ENCODE assay signal across 8 mouse cellular contexts in the genomic region with DNA sequence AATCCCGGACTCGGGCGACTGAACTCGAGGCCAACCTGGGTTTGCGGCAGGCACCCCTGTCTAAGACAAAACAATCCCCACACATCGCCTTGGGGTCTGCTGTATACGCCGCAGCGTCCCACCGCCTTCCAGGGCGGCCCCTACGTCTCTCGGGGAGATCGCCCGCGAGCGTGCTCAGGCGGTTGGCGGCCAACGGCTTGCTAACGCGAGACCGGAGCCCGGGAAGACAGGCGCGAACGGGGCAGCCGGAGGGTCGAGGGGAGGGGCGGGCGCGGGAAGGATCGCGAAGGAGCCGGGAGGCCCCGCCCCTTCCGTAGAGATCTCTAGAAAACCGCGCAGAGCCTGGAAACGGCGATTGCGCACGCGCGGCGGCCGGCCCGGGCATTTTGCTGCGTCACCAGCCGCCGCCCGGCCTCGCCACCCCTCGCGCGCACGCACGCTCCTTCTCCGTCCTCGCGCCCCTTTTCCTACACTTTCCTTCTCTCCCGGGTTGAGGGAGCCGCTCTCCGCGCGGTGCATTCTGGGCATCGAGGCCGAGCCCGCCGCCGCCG. TPM values are rescaled to one million over a fixed set of nuclear protein-coding genes. Genes with fewer than 3 reads are reported as not detected.
DNase-seq lines count a peak whose midpoint lies in the region; ATAC-seq and TF ChIP-seq lines count a peak whose summit lies in the region.

A gene (plus strand): TSS at position 354 of the 551 bp plus-strand sequence.

- under 1% methylated on average over 62 of the region's 72 CpGs for WGBS in forebrain, embryonic 12.5 days
- WGBS in heart, postnatal 0 days = under 1% methylated on average over 54 of the region's 72 CpGs
- under 1% methylated on average over 56 of the region's 72 CpGs for WGBS in liver, embryonic 16.5 days (ENCODE audit: insufficient replicate concordance)
- under 1% methylated on average over 72 of the region's 72 CpGs for WGBS in neural tube, embryonic 13.5 days

- no peaks in the 10 kb centered on the region for H3K9me3 ChIP-seq in CH12.LX (replicated peaks; ENCODE audit: low read length)
- H3K9me3 ChIP-seq in forebrain, embryonic 12.5 days = no peaks in the 10 kb centered on the region
- H3K9me3 ChIP-seq in heart, postnatal 0 days (replicated peaks; ENCODE audit: control insufficient read depth, low read length) = no peaks in the 10 kb centered on the region
- H3K9me3 ChIP-seq in liver, embryonic 16.5 days (replicated peaks; ENCODE audit: control insufficient read depth, low read length) = no peaks in the 10 kb centered on the region
- no peaks in the 10 kb centered on the region for H3K9me3 ChIP-seq in neural tube, embryonic 13.5 days

- peak within 1 kb of the TSS; percentile 91 for H3K27ac ChIP-seq in CH12.LX (ENCODE audit: insufficient read depth, low read depth)
- H3K27ac ChIP-seq in forebrain, embryonic 12.5 days = peak within 1 kb of the TSS; percentile 98
- H3K27ac ChIP-seq in heart, postnatal 0 days (ENCODE audit: low read depth) = peak within 1 kb of the TSS; percentile 98
- peak within 1 kb of the TSS; percentile 97 for H3K27ac ChIP-seq in liver, embryonic 16.5 days (ENCODE audit: low read length)
- H3K27ac ChIP-seq in neural tube, embryonic 13.5 days (replicated peaks) = peak within 1 kb of the TSS; percentile 99
- peak within 1 kb of the TSS; percentile 99 for H3K27ac ChIP-seq in testis, adult 2 months (ENCODE audit: control insufficient read depth, insufficient read depth, low read depth, low read length)

- peak within 1 kb of the TSS; percentile 99 for H3K9ac ChIP-seq in CH12.LX (ENCODE audit: insufficient read depth, low read depth)
- peak within 1 kb of the TSS; percentile 90 for H3K9ac ChIP-seq in forebrain, embryonic 12.5 days
- H3K9ac ChIP-seq in heart, postnatal 0 days (replicated peaks; ENCODE audit: low read depth, low read length) = peak within 1 kb of the TSS; percentile 94
- H3K9ac ChIP-seq in liver, embryonic 16.5 days (ENCODE audit: low read depth, low read length) = peak within 1 kb of the TSS; percentile 91
- peak within 1 kb of the TSS; percentile 95 for H3K9ac ChIP-seq in neural tube, embryonic 13.5 days

- TF ChIP-seq POLR2A in CH12.LX (IDR thresholded peaks at IDR 0.05; ENCODE audit: low read depth, low read length) = peak; percentile 96
- TF ChIP-seq POLR2A in testis, adult 2 months (IDR thresholded peaks at IDR 0.05; ENCODE audit: control insufficient read depth, low read depth, low read length) = peak; percentile 91

- H3K36me3 ChIP-seq in CH12.LX (replicated peaks in 1 of 2; ENCODE audit: control insufficient read depth in 1 of 2, insufficient read depth in 1 of 2, low read length in 1 of 2) = peaks cover 3 to 22% of the 10 kb centered on the region in 2 experiments
- peaks cover 11% of the 10 kb centered on the region for H3K36me3 ChIP-seq in forebrain, embryonic 12.5 days (replicated peaks)
- no peaks in the 10 kb centered on the region for H3K36me3 ChIP-seq in heart, postnatal 0 days (replicated peaks; ENCODE audit: control insufficient read depth, insufficient read depth, low read length)
- peaks cover 1% of the 10 kb centered on the region; the same call in 1 of the 2 replicates for H3K36me3 ChIP-seq in liver, embryonic 16.5 days (ENCODE audit: control insufficient read depth, insufficient read depth)
- H3K36me3 ChIP-seq in neural tube, embryonic 13.5 days = peaks cover 2% of the 10 kb centered on the region
- peaks cover 4% of the 10 kb centered on the region for H3K36me3 ChIP-seq in testis, adult 2 months (ENCODE audit: control insufficient read depth, insufficient read depth, low read length)

- in situ Hi-C loops in CH12.LX (cut with MboI; ENCODE audit: low pct_ligation_motif_present, low pct_unique_long_range_greater_than_20kb, low sequenced_read_pairs) = no loop called here

- peak within 1 kb of the TSS; percentile 88 to 97 (median 90) for H3K4me3 ChIP-seq in CH12.LX (replicated peaks in 1 of 3; ENCODE audit: low read depth in 2 of 3, low read length in 2 of 3, poor library complexity in 1 of 3)
- H3K4me3 ChIP-seq in forebrain, embryonic 12.5 days (replicated peaks) = peak within 1 kb of the TSS; percentile 91
- peak within 1 kb of the TSS; percentile 96 for H3K4me3 ChIP-seq in heart, postnatal 0 days (ENCODE audit: low read depth, low read length)
- H3K4me3 ChIP-seq in liver, embryonic 16.5 days (ENCODE audit: low read depth, low read length) = peak within 1 kb of the TSS; percentile 93
- peak within 1 kb of the TSS; percentile 96 for H3K4me3 ChIP-seq in neural tube, embryonic 13.5 days
- H3K4me3 ChIP-seq in testis, adult 2 months (ENCODE audit: control insufficient read depth, low read depth, low read length) = peak within 1 kb of the TSS; percentile 100

- peaks cover 3 to 31% of the 10 kb centered on the region in 2 experiments; a peak in 2 of 4 replicates for H3K4me1 ChIP-seq in CH12.LX (ENCODE audit: control insufficient read depth in 1 of 2, insufficient read depth in 2 of 2)
- H3K4me1 ChIP-seq in forebrain, embryonic 12.5 days = peaks cover 27% of the 10 kb centered on the region
- H3K4me1 ChIP-seq in heart, postnatal 0 days (ENCODE audit: control insufficient read depth, insufficient read depth) = peaks cover 9% of the 10 kb centered on the region
- peaks cover 28% of the 10 kb centered on the region for H3K4me1 ChIP-seq in liver, embryonic 16.5 days (ENCODE audit: control insufficient read depth, low read depth, low read length)
- peaks cover 34% of the 10 kb centered on the region for H3K4me1 ChIP-seq in neural tube, embryonic 13.5 days (replicated peaks)
- peaks cover 3% of the 10 kb centered on the region for H3K4me1 ChIP-seq in testis, adult 2 months (ENCODE audit: control insufficient read depth, insufficient read depth, low read length)

- peak; percentile 95 for DNase-seq in CH12.LX (ENCODE audit: extremely low read depth)
- DNase-seq in c-Kit-positive CD71-positive TER-119-negative erythroid progenitor cells, embryonic 14.5 days (ENCODE audit: low read depth) = peak; percentile 87
- peak; percentile 98 for DNase-seq in heart, postnatal 0 days (ENCODE audit: low spot score)
- peak; percentile 99 to 100 for DNase-seq in kidney, postnatal 4 days

- no peaks in the 10 kb centered on the region for H3K27me3 ChIP-seq in CH12.LX (replicated peaks)
- no peaks in the 10 kb centered on the region for H3K27me3 ChIP-seq in forebrain, embryonic 12.5 days
- no peaks in the 10 kb centered on the region for H3K27me3 ChIP-seq in heart, postnatal 0 days (ENCODE audit: control insufficient read depth, insufficient read depth, low read length)
- H3K27me3 ChIP-seq in liver, embryonic 16.5 days (ENCODE audit: control insufficient read depth, insufficient read depth, low read depth, low read length) = no peaks in the 10 kb centered on the region
- no peaks in the 10 kb centered on the region for H3K27me3 ChIP-seq in neural tube, embryonic 13.5 days
- no peaks in the 10 kb centered on the region for H3K27me3 ChIP-seq in testis, adult 2 months (ENCODE audit: control insufficient read depth, insufficient read depth, low read length)

- TF ChIP-seq CTCF in CH12.LX (conservative IDR thresholded peaks at IDR 0.05 in 1 of 2, IDR thresholded peaks at IDR 0.05 in 1 of 2; ENCODE audit: low read depth in 2 of 2, low read length in 2 of 2) = no peak
- no peak for TF ChIP-seq CTCF in heart, postnatal 0 days (IDR thresholded peaks at IDR 0.05; ENCODE audit: low read depth)
- no peak for TF ChIP-seq CTCF in testis, adult 2 months (IDR thresholded peaks at IDR 0.05; ENCODE audit: control insufficient read depth, insufficient read depth, insufficient replicate concordance, low read depth, low read length)

- H3K79me2 ChIP-seq in CH12.LX (replicated peaks; ENCODE audit: control insufficient read depth, extremely low read depth, insufficient read depth, poor library complexity, severe bottlenecking) = peaks cover 46% of the 10 kb centered on the region

- TF ChIP-seq RAD21 in CH12.LX (IDR thresholded peaks at IDR 0.05; ENCODE audit: low read depth, low read length) = no peak

- peak within 1 kb of the TSS; percentile 82 for H3K4me2 ChIP-seq in CH12.LX (ENCODE audit: insufficient read depth, low read depth, poor library complexity, severe bottlenecking)
- H3K4me2 ChIP-seq in forebrain, embryonic 12.5 days = peak within 1 kb of the TSS; percentile 76
- peak within 1 kb of the TSS; percentile 83 for H3K4me2 ChIP-seq in heart, postnatal 0 days (ENCODE audit: low read depth, low read length)
- peak within 1 kb of the TSS; percentile 99 for H3K4me2 ChIP-seq in liver, embryonic 16.5 days (ENCODE audit: low read depth, low read length)
- peak within 1 kb of the TSS; percentile 91 for H3K4me2 ChIP-seq in neural tube, embryonic 13.5 days

- ATAC-seq in forebrain, embryonic 12.5 days (ENCODE audit: low FRiP score) = peak; percentile 94
- ATAC-seq in heart, postnatal 0 days (ENCODE audit: insufficient read depth, low read depth) = peak; percentile 94
- peak; percentile 88 for ATAC-seq in liver, embryonic 16.5 days (ENCODE audit: low read depth)
- ATAC-seq in neural tube, embryonic 13.5 days (ENCODE audit: low read depth) = peak; percentile 94

- TF ChIP-seq EP300 in CH12.LX (IDR thresholded peaks at IDR 0.05; ENCODE audit: low read length) = no peak
- TF ChIP-seq EP300 in heart, postnatal 0 days (IDR thresholded peaks at IDR 0.05; ENCODE audit: low read depth) = no peak; the same call in 1 of the 2 replicates

- dilution Hi-C loops in CH12.LX (cut with MboI; ENCODE audit: extremely low pct_ligation_motif_present, extremely low pct_unique_long_range_greater_than_20kb, low sequenced_read_pairs) = no loop called here

TF ChIP-seq in CH12.LX, 34 proteins besides CTCF, POLR2A, EP300 and RAD21 (continues in another document):
- TF ChIP-seq UBTF (IDR thresholded peaks at IDR 0.05; ENCODE audit: low read depth, low read length) (no peak), PAX5 (IDR thresholded peaks at IDR 0.05; ENCODE audit: low read length) (no peak), POLR2AphosphoS2 (IDR thresholded peaks at IDR 0.05; ENCODE audit: low read depth, low read length) (no peak), ZKSCAN1 (IDR thresholded peaks at IDR 0.05; ENCODE audit: borderline replicate concordance, low read depth, low read length) (no peak), KAT2A (IDR thresholded peaks at IDR 0.05; ENCODE audit: insufficient replicate concordance, low read length) (no peak; the same call in 1 of the 2 replicates), CHD2 (IDR thresholded peaks at IDR 0.05; ENCODE audit: low read length) (peak; percentile 97), ELF1 (IDR thresholded peaks at IDR 0.05; ENCODE audit: low read depth, low read length) (peak; percentile 75)

RNA-seq across cellular contexts. Expression of the gene that starts here (rescaled TPM):
- total RNA-seq in CH12.LX (2012; rRNA removed) (124 and 176 TPM in 2 replicates), CH12.LX (2014; rRNA removed) (196 and 210 TPM in 2 replicates)
- 247 and 274 TPM in 2 replicates for polyA plus RNA-seq in CH12.LX (2012; ENCODE audit: insufficient read length, low read depth)
- 611 and 642 TPM in 2 replicates for polyA plus RNA-seq in forebrain, embryonic 12.5 days (2016; fragmentation: Nextera tagmentation; extraction: Ambion mirVana)
- total RNA-seq in heart, postnatal 0 days (2014; rRNA removed; ENCODE audit: low replicate concordance) = 48.4 and 59.2 TPM in 2 replicates
- polyA plus RNA-seq in heart, postnatal 0 days (2015; fragmentation: Nextera tagmentation; extraction: Ambion mirVana) = 209 and 211 TPM in 2 replicates
- 171 and 201 TPM in 2 replicates for polyA plus RNA-seq in liver, embryonic 16.5 days (2015; fragmentation: Nextera tagmentation; extraction: Ambion mirVana)
- polyA plus RNA-seq in neural tube, embryonic 13.5 days (2015; fragmentation: Nextera tagmentation; extraction: Ambion mirVana) = 448 and 456 TPM in 2 replicates
- polyA plus RNA-seq in testis, adult 2 months (2012; rRNA removed) = 41.6 and 42.7 TPM in 2 replicates

Comparison
In these comparisons a context has a peak if more than half of its experiments do, and no peak if none do; other contexts are left out.
1. Peak in every context shown above with its lines: DNase-seq, ATAC-seq, H3K4me3 ChIP-seq and H3K27ac ChIP-seq.